Mouse (Mus musculus) neutrophil, adult 65 days (primary cell): Measurements from ENCODE around the gene Slc22a20. TPM values are rescaled to one million over a fixed set of nuclear protein-coding genes. Genes with fewer than 3 reads are reported as not detected.

Experiments
- total RNA-seq: library from RNA; stranded (reverse); gene quantifications from 2 replicates; pipeline ENCODE4 v1.2.4, GENCODE M21; 2023

Gene Slc22a20
- 2.7 and 3.2 TPM in 2 replicates for total RNA-seq

GRCm38 (mm10) chr19:5986043-5986442 is at the start of gene Slc22a20:
Slc22a20 (minus strand) TSS chr19:5986143.

GRCm38 (mm10) chr19:6015511-6016315 is 29.8 kb upstream of the Slc22a20 start, which contains the start of gene Capn1:
Capn1 (minus strand) TSS chr19:6015897.

GRCm38 (mm10) chr19:5963883-5964562 is 21.9 kb downstream of the Slc22a20 start, which contains the start of gene Pola2:
Pola2 (minus strand) TSS chr19:5964202.

GRCm38 (mm10) chr19:5924713-5925093 is 61.2 kb downstream of the Slc22a20 start, which contains the start of gene Cdc42ep2:
Cdc42ep2 (minus strand) TSS chr19:5924816.

Other genes with a start within 250 kb of the Slc22a20 start
- gene Ltbp3, start 245.2 kb downstream of the Slc22a20 start, total RNA-seq: 1.1 and 1.7 TPM in 2 replicates
- gene Scyl1, start 214.7 kb downstream of the Slc22a20 start, total RNA-seq: 52.7 and 72.2 TPM in 2 replicates
- 53.4 and 72.9 TPM in 2 replicates for gene Frmd8, start 110.9 kb downstream of the Slc22a20 start, total RNA-seq
- gene Slc25a45, start 108.3 kb downstream of the Slc22a20 start, total RNA-seq: 45.7 and 49.6 TPM in 2 replicates
- gene Tigd3, start 92.0 kb downstream of the Slc22a20 start, total RNA-seq: 1.3 and 3.5 TPM in 2 replicates
- 99.1 and 105 TPM in 2 replicates for gene Dpf2, start 73.1 kb downstream of the Slc22a20 start, total RNA-seq
- 8.3 and 10.1 TPM in 2 replicates for gene Cdc42ep2, start 61.3 kb downstream of the Slc22a20 start, total RNA-seq
- 24.1 and 28.7 TPM in 2 replicates for gene Pola2, start 21.9 kb downstream of the Slc22a20 start, total RNA-seq
- 255 and 284 TPM in 2 replicates for gene Capn1, start 29.8 kb upstream of the Slc22a20 start, total RNA-seq
- 59.6 and 66.3 TPM in 2 replicates for gene Syvn1, start 60.4 kb upstream of the Slc22a20 start, total RNA-seq
- gene Mrpl49, start 71.6 kb upstream of the Slc22a20 start, total RNA-seq: 12.9 and 14.9 TPM in 2 replicates
- 1,270 and 1,374 TPM in 2 replicates for gene Fau, start 71.7 kb upstream of the Slc22a20 start, total RNA-seq
- 7.4 and 16.4 TPM in 2 replicates for gene Znhit2, start 75.0 kb upstream of the Slc22a20 start, total RNA-seq
- 5.3 and 7.3 TPM in 2 replicates for gene Tm7sf2, start 82.2 kb upstream of the Slc22a20 start, total RNA-seq
- gene Vps51, start 91.1 kb upstream of the Slc22a20 start, total RNA-seq: 64.1 and 87.5 TPM in 2 replicates
- gene Tmem262, start 93.9 kb upstream of the Slc22a20 start, total RNA-seq: not detected in 2 replicates
- not detected in 2 replicates for gene Gm28374, start 96.1 kb upstream of the Slc22a20 start, total RNA-seq
- gene Zfpl1, start 98.8 kb upstream of the Slc22a20 start, total RNA-seq: 43.5 and 45.7 TPM in 2 replicates
- gene Cdca5, start 98.8 kb upstream of the Slc22a20 start, total RNA-seq: 31.1 and 36.1 TPM in 2 replicates
- gene AC131692.1, start 108.3 kb upstream of the Slc22a20 start, total RNA-seq: 1.8 and 2.3 TPM in 2 replicates
- 0.25 and 0.66 TPM in 2 replicates for gene Naaladl1, start 119.6 kb upstream of the Slc22a20 start, total RNA-seq
- gene Sac3d1, start 132.5 kb upstream of the Slc22a20 start, total RNA-seq: 3.4 and 3.6 TPM in 2 replicates
- 14.9 and 15.0 TPM in 2 replicates for gene Snx15, start 142.2 kb upstream of the Slc22a20 start, total RNA-seq
- gene Batf2, start 154.8 kb upstream of the Slc22a20 start, total RNA-seq: not detected in 2 replicates
- 7.5 and 9.2 TPM in 2 replicates for gene Arl2, start 155.4 kb upstream of the Slc22a20 start, total RNA-seq
- not detected in 2 replicates for gene Majin, start 198.2 kb upstream of the Slc22a20 start, total RNA-seq
- gene Gpha2, start 240.2 kb upstream of the Slc22a20 start, total RNA-seq: not detected in 2 replicates
- 10.7 and 12.1 TPM in 2 replicates for gene Ppp2r5b, start 249.7 kb upstream of the Slc22a20 start, total RNA-seq